Mouse (Mus musculus) intestine, embryonic 16.5 days (tissue): ENCODE results near the gene Trap1a. TPM values are rescaled to one million over a fixed set of nuclear protein-coding genes. Genes with fewer than 3 reads are reported as not detected.
A peak's percentile ranks its signal among the peaks of the same experiment; 100 is the strongest.

Experiments used
- ATAC-seq: fragments of 200-750 bp; cut with Nextera tagmentation; 2 replicates; pipeline ENCODE4 v1.8.0; 2017; ENCODE audit warnings: moderate TSS enrichment, moderate library complexity
- H3K27ac ChIP-seq: fragments of 300-500 bp; sonication (generic); 2 replicates; pipeline ENCODE4 v1.5.1; 2014; ENCODE audit warnings: mild to moderate bottlenecking, low read length
- H3K27me3 ChIP-seq: fragments of 300-500 bp; sonication (generic); replicated peaks from 2 replicates; pipeline ENCODE4 v1.6.1; 2014; ENCODE audit warnings: low read length, control low read depth, mixed read lengths; ENCODE audit not compliant: control insufficient read depth, insufficient read depth
- H3K36me3 ChIP-seq: fragments of 300-500 bp; sonication (generic); 2 replicates; pipeline ENCODE4 v1.6.1; 2014; ENCODE audit warnings: low read length, control low read depth; ENCODE audit not compliant: control insufficient read depth, insufficient read depth
- H3K4me1 ChIP-seq: fragments of 300-500 bp; sonication (generic); 2 replicates; pipeline ENCODE4 v1.6.1; 2014; ENCODE audit warnings: low read length, control low read depth, mixed read lengths; ENCODE audit not compliant: control insufficient read depth, insufficient read depth
- H3K4me2 ChIP-seq: fragments of 300-500 bp; sonication (generic); 2 replicates; pipeline ENCODE4 v1.6.1; 2014; ENCODE audit warnings: low read depth, low read length, control low read depth
- H3K4me3 ChIP-seq: fragments of 300-500 bp; sonication (generic); 2 replicates; pipeline ENCODE4 v1.5.1; 2014; ENCODE audit warnings: mild to moderate bottlenecking, low read length
- H3K9ac ChIP-seq: fragments of 300-500 bp; sonication (generic); 2 replicates; pipeline ENCODE4 v1.6.1; 2014; ENCODE audit warnings: low read depth, low read length
- H3K9me3 ChIP-seq: fragments of 300-500 bp; sonication (generic); 2 replicates; pipeline ENCODE4 v1.6.1; 2016; ENCODE audit warnings: low read length, control low read depth; ENCODE audit not compliant: control insufficient read depth
- WGBS: fragments of 180-500 bp; shearing (Covaris S2); extraction: QIAGEN DNeasy Blood & Tissue Kit; methylation state at CpG from one replicate; pipeline ENCODE4 v1.1.7; 2014; 5-methylcytosine and 5-hydroxymethylcytosine counted together
- polyA plus RNA-seq: library from polyadenylated mRNA; unstranded; fragments of >200 nt; fragmentation: Nextera tagmentation; extraction: Ambion mirVana; gene quantifications from 2 replicates; pipeline ENCODE4 v1.2.1, GENCODE M21; 2015

The Trap1a gene
- polyA plus RNA-seq, 1 experiment from 2014 or later, result not detected

GRCm38 (mm10) chrX:139352192-139352772 is 18.8 kb downstream of the Trap1a start:
- WGBS, result 45% methylated on average over 5 of the region's 5 CpGs
- peak; percentile 52; the same call in 1 of the 2 replicates for ATAC-seq
- Histone ChIP-seq H3K4me1 (no peaks in the 10 kb centered on the region), H3K27me3 (0 out of 2 replicates have a peak, but pooled peaks cover 3% of the 10 kb centered on the region), H3K27ac (no peak overlapping the region), H3K4me2 (no peak overlapping the region), H3K4me3 (no peak overlapping the region), H3K9ac (no peak overlapping the region), H3K36me3 (no peaks in the 10 kb centered on the region), H3K9me3 (no peaks in the 10 kb centered on the region)

GRCm38 (mm10) chrX:139357639-139358260 is 24.3 kb downstream of the Trap1a start:
- H3K9me3 ChIP-seq, result no peaks in the 10 kb centered on the region
- WGBS, result 43% methylated on average over 7 of the region's 7 CpGs
- H3K27ac ChIP-seq, result no peak overlapping the region
- H3K27me3 ChIP-seq, result 0 out of 2 replicates have a peak, but pooled peaks cover 3% of the 10 kb centered on the region
- no peak overlapping the region for H3K9ac ChIP-seq
- ATAC-seq, result no peak
- no peak overlapping the region for H3K4me2 ChIP-seq
- no peak overlapping the region for H3K4me3 ChIP-seq
- no peaks in the 10 kb centered on the region for H3K4me1 ChIP-seq
- no peaks in the 10 kb centered on the region for H3K36me3 ChIP-seq

GRCm38 (mm10) chrX:139358361-139358760 is 24.9 kb downstream of the Trap1a start:
- WGBS, result 70% methylated on average over 18 of the region's 18 CpGs
- ATAC-seq, result no peak
- H3K4me1 ChIP-seq, result no peaks in the 10 kb centered on the region

GRCm38 (mm10) chrX:139366837-139367528 is 33.5 kb downstream of the Trap1a start:
- no peaks in the 10 kb centered on the region for H3K27me3 ChIP-seq
- no peak overlapping the region for H3K4me2 ChIP-seq
- H3K9ac ChIP-seq, result no peak overlapping the region
- no peaks in the 10 kb centered on the region for H3K4me1 ChIP-seq
- no peak overlapping the region for H3K4me3 ChIP-seq
- peak; percentile 72 for ATAC-seq
- H3K9me3 ChIP-seq, result no peaks in the 10 kb centered on the region
- no peak overlapping the region for H3K27ac ChIP-seq
- no peaks in the 10 kb centered on the region for H3K36me3 ChIP-seq
- WGBS, result 76% methylated on average over 3 of the region's 3 CpGs

More at GRCm38 (mm10) chrX:139358361-139358760, 24.9 kb downstream of the Trap1a start:
- Histone ChIP-seq H3K9ac (no peak overlapping the region), H3K4me3 (no peak overlapping the region), H3K27me3 (0 out of 2 replicates have a peak, but pooled peaks cover 3% of the 10 kb centered on the region), H3K4me2 (no peak overlapping the region), H3K27ac (no peak overlapping the region), H3K36me3 (no peaks in the 10 kb centered on the region), H3K9me3 (no peaks in the 10 kb centered on the region)

GRCm38 (mm10) chrX:139367529-139367908 is 34.0 kb downstream of the Trap1a start:
- H3K4me2 ChIP-seq, result no peak overlapping the region
- H3K9me3 ChIP-seq, result no peaks in the 10 kb centered on the region
- no peaks in the 10 kb centered on the region for H3K4me1 ChIP-seq
- no peaks in the 10 kb centered on the region for H3K36me3 ChIP-seq
- no peak overlapping the region for H3K27ac ChIP-seq
- 0 out of 2 replicates have a peak, but pooled peaks have one; percentile 23 for ATAC-seq
- no peak overlapping the region for H3K4me3 ChIP-seq
- no peaks in the 10 kb centered on the region for H3K27me3 ChIP-seq
- no peak overlapping the region for H3K9ac ChIP-seq

- Histone ChIP-seq H3K27ac (no peak overlapping the region), H3K9ac (no peak overlapping the region), H3K27me3 (no peaks in the 10 kb centered on the region), H3K36me3 (no peaks in the 10 kb centered on the region), H3K4me3 (no peak overlapping the region), H3K4me2 (no peak overlapping the region), H3K4me1 (no peaks in the 10 kb centered on the region), H3K9me3 (no peaks in the 10 kb centered on the region)
- whole genome bisulfite sequencing, result 54% methylated on average over 4 of the region's 4 CpGs
- no peak for ATAC-seq
Measured at GRCm38 (mm10) chrX:139369122-139369521, 35.6 kb downstream of the Trap1a start.

GRCm38 (mm10) chrX:139372665-139373064 is 39.2 kb downstream of the Trap1a start:
- Histone ChIP-seq H3K4me3 (no peak overlapping the region), H3K27me3 (no peaks in the 10 kb centered on the region), H3K4me2 (no peak overlapping the region), H3K36me3 (no peaks in the 10 kb centered on the region), H3K27ac (no peak overlapping the region), H3K4me1 (no peaks in the 10 kb centered on the region), H3K9ac (no peak overlapping the region), H3K9me3 (no peaks in the 10 kb centered on the region)
- ATAC-seq, result no peak

Other genes starting within 250 kb of the Trap1a start
- 0.05 and 0.17 TPM in 2 replicates for gene Serpina7, start 248.4 kb upstream of the Trap1a start, polyA plus RNA-seq
- not detected in 2 replicates for gene 4930513O06Rik, start 247.4 kb upstream of the Trap1a start, polyA plus RNA-seq
- not detected in 2 replicates for gene 4933428M09Rik, start 154.5 kb upstream of the Trap1a start, polyA plus RNA-seq
- gene Mum1l1, start 123.6 kb upstream of the Trap1a start, polyA plus RNA-seq, result 6.5 and 7.0 TPM in 2 replicates
- gene D330045A20Rik, start 146.7 kb downstream of the Trap1a start, polyA plus RNA-seq, result 3.2 and 3.3 TPM in 2 replicates
- 134 and 159 TPM in 2 replicates for gene Rnf128, start 229.6 kb downstream of the Trap1a start, polyA plus RNA-seq